Mouse (Mus musculus): ENCODE measurements at regions not wholly inside any gene's neighbourhood (a gene's known extent, or its start where the extent isn't known, plus 50 kb on each side); places are given as distances from the start of the nearest gene placed in this dataset.

DNA sequence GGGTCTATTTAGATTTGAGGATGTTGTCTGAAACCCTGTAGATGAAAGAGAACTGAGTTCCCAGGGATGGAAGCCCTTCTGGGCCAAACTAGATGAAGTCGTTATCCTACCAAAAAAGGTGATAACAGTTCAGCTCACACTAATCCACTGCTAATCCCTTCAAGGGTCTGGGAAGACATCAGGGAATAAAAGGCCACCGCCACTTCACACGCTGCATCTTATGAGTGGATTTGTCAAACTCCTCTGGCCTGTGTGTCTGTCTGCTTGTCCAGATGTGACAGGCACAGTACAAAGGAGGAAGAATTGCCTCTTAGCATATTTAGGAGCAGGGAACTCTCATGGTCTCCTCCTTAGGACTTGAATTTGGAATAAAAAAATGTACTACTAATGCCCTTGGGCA is 171.2 kb upstream of the Tshz3 start:
- ATAC-seq (ENCODE audit: low FRiP score) (no peak), DNase-seq (ENCODE audit: low spot score) (no peak)
- H3K9ac ChIP-seq (ENCODE audit: low read depth, low read length), result no peak overlapping the region
- H3K4me3 ChIP-seq (ENCODE audit: low read depth, low read length), result no peak overlapping the region
- no peaks in the 10 kb centered on the region for H3K27me3 ChIP-seq (ENCODE audit: control insufficient read depth, insufficient read depth, low read length)
- H3K36me3 ChIP-seq (ENCODE audit: control insufficient read depth, insufficient read depth, low read length), result no peaks in the 10 kb centered on the region
- no peak overlapping the region for H3K4me2 ChIP-seq (replicated peaks; ENCODE audit: low read depth, low read length)
- H3K9me3 ChIP-seq (ENCODE audit: control insufficient read depth, low read length), result no peaks in the 10 kb centered on the region
- H3K4me1 ChIP-seq (replicated peaks; ENCODE audit: control insufficient read depth, insufficient read depth, low read length), result no peaks in the 10 kb centered on the region
- H3K27ac ChIP-seq (ENCODE audit: low read depth, low read length), result no peak overlapping the region
- 65% methylated on average over 3 of the region's 3 CpGs for WGBS

DNA sequence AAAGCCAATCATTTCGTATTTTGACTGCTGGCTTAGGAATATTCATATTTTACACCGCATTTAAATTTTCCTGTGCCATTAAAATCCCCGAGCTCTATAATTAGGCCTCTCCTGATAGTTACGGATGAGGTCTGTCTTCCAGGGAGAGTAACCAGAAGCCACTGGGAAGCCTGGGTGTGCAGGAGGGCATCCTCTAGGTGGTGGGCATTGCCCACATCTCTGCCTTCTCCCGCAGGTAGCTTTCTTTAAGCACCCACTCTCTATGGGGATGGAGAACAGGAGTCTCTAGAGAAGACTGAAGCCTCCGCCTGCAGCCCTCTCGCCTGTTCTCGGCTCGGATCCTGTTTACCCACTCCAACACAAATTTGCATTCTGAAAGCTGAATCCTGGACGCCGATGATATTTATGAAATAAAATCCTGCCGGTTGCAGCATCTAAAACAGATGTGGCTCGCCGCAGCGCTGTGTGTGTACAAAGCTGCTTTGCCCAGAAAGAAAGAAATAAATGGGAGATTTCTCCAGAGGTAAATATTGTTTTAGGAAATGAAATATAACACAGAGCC is 168.3 kb upstream of the Tshz3 start:
- Histone ChIP-seq H3K36me3 (ENCODE audit: control insufficient read depth, insufficient read depth, low read length) (no peaks in the 10 kb centered on the region), H3K4me3 (ENCODE audit: low read depth, low read length) (no peak overlapping the region), H3K4me2 (replicated peaks; ENCODE audit: low read depth, low read length) (no peak overlapping the region), H3K27me3 (ENCODE audit: control insufficient read depth, insufficient read depth, low read length) (no peaks in the 10 kb centered on the region), H3K9me3 (ENCODE audit: control insufficient read depth, low read length) (no peaks in the 10 kb centered on the region), H3K4me1 (replicated peaks; ENCODE audit: control insufficient read depth, insufficient read depth, low read length) (no peaks in the 10 kb centered on the region), H3K9ac (ENCODE audit: low read depth, low read length) (no peak overlapping the region), H3K27ac (ENCODE audit: low read depth, low read length) (no peak overlapping the region)
- DNase-seq (ENCODE audit: low spot score) (no peak), ATAC-seq (ENCODE audit: low FRiP score) (no peak)
- 86% methylated on average over 15 of the region's 15 CpGs for WGBS

DNA sequence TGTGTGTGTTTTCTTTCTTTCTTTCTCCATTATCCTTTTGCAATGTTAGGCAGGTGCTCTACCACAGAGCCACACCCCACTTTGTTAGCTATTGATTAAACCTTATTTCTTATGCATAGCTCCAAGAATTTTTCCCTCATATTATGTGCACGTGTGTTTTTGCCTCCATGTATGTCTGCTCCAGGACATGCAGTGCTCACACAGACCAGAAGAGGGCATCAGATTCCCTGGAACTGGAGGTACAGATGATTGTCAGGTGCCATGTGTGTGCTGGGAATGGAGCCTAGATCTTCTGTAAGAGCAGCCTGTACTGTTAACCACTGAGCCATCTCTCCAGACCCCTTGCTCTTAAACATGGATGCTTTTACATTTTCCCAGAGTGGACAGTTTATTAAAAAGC is 166.4 kb upstream of the Tshz3 start:
- Histone ChIP-seq H3K36me3 (ENCODE audit: control insufficient read depth, insufficient read depth, low read length) (no peaks in the 10 kb centered on the region), H3K4me2 (replicated peaks; ENCODE audit: low read depth, low read length) (no peak overlapping the region), H3K27me3 (ENCODE audit: control insufficient read depth, insufficient read depth, low read length) (no peaks in the 10 kb centered on the region), H3K4me1 (replicated peaks; ENCODE audit: control insufficient read depth, insufficient read depth, low read length) (no peaks in the 10 kb centered on the region), H3K27ac (ENCODE audit: low read depth, low read length) (no peak overlapping the region), H3K4me3 (ENCODE audit: low read depth, low read length) (no peak overlapping the region), H3K9me3 (ENCODE audit: control insufficient read depth, low read length) (no peaks in the 10 kb centered on the region), H3K9ac (ENCODE audit: low read depth, low read length) (no peak overlapping the region)
- WGBS, result 96% methylated on average over 1 of the region's 1 CpGs
- DNase-seq (ENCODE audit: low spot score) (no peak), ATAC-seq (ENCODE audit: low FRiP score) (no peak)

DNA sequence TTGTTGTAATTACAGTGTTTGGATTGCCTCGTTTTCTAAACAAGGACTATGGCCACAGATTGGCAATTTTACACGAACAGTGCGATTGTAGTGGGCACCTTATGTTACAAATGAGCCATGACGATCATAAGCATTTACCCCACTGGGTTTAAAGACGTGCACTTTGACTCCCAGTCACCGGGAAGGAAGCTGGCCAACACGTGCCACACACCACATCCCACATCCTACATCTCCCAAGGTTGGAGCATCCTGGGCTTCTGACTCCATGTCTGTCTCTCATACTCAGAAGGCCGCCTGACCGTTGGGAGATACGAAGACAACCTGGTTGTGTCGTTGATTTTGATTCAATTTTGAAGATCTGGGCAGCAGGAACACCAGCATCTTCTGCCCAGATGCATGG is 159.8 kb upstream of the Tshz3 start:
- DNase-seq (ENCODE audit: low spot score) (no peak), ATAC-seq (ENCODE audit: low FRiP score) (no peak)
- H3K9ac ChIP-seq (ENCODE audit: low read depth, low read length), result no peak overlapping the region
- H3K27me3 ChIP-seq (ENCODE audit: control insufficient read depth, insufficient read depth, low read length), result no peaks in the 10 kb centered on the region
- no peaks in the 10 kb centered on the region for H3K36me3 ChIP-seq (ENCODE audit: control insufficient read depth, insufficient read depth, low read length)
- no peak overlapping the region for H3K27ac ChIP-seq (ENCODE audit: low read depth, low read length)
- H3K4me1 ChIP-seq (replicated peaks; ENCODE audit: control insufficient read depth, insufficient read depth, low read length), result no peaks in the 10 kb centered on the region
- 85% methylated on average over 11 of the region's 11 CpGs for WGBS
- H3K4me2 ChIP-seq (replicated peaks; ENCODE audit: low read depth, low read length), result no peak overlapping the region
- no peaks in the 10 kb centered on the region for H3K9me3 ChIP-seq (ENCODE audit: control insufficient read depth, low read length)
- no peak overlapping the region for H3K4me3 ChIP-seq (ENCODE audit: low read depth, low read length)

DNA sequence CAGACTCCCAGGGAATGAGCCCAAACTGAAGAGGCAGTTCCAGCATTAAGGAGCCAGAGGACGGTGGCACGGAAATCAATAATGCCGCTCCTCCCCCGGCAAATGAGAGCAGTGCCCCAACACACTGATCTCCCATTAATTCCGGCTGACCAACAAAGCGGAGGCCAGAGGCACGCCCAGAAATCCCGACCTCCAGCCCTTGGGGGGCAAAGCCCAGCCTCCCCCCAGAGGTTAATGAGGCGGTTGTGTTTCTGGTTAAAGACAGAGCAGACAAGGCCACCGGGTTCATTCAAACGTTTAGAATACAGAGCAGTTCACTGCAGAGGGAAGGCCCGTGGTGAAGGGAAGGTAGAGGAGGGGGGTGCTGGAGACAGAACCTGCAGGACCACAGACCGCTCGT is 149.9 kb upstream of the Tshz3 start:
- no peaks in the 10 kb centered on the region for H3K36me3 ChIP-seq (ENCODE audit: control insufficient read depth, insufficient read depth, low read length)
- H3K27me3 ChIP-seq (ENCODE audit: control insufficient read depth, insufficient read depth, low read length), result 0 out of 2 replicates have a peak, but pooled peaks cover 2% of the 10 kb centered on the region
- H3K9ac ChIP-seq (ENCODE audit: low read depth, low read length), result no peak overlapping the region
- peak overlapping the region; percentile 8; the same call in 1 of the 2 replicates for H3K4me2 ChIP-seq (replicated peaks; ENCODE audit: low read depth, low read length)
- DNase-seq (ENCODE audit: low spot score) (peak; percentile 36), ATAC-seq (ENCODE audit: low FRiP score) (no peak; the same call in 1 of the 2 replicates)
- 10% methylated on average over 14 of the region's 14 CpGs for whole genome bisulfite sequencing
- no peak overlapping the region for H3K27ac ChIP-seq (ENCODE audit: low read depth, low read length)
- H3K4me3 ChIP-seq (ENCODE audit: low read depth, low read length), result no peak overlapping the region
- no peaks in the 10 kb centered on the region; the same call in 1 of the 2 replicates for H3K4me1 ChIP-seq (replicated peaks; ENCODE audit: control insufficient read depth, insufficient read depth, low read length)
- H3K9me3 ChIP-seq (ENCODE audit: control insufficient read depth, low read length), result no peaks in the 10 kb centered on the region

DNA sequence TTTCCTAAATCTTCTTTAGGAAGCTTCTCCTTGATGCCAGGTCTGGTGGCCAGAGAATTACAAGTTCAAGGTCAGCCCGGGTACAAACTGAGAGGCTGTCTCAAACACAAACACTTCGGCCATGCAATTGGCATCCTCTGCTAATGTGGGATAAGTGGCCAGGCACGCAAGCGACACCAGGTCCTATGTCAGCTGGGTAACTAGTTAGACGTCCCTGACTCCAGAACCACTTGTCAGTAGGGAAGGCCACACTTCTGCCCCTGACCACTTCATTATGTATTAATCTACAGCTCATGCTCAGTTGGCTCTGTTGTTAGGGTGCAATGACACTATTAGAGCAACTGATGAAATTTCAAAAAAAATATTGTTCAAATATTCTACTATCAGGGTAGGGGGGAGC is 149.5 kb upstream of the Tshz3 start:
- 70% methylated on average over 5 of the region's 5 CpGs for WGBS
- no peak for ATAC-seq (ENCODE audit: low FRiP score)
- no peaks in the 10 kb centered on the region for H3K9me3 ChIP-seq (ENCODE audit: control insufficient read depth, low read length)
- no peak overlapping the region for H3K27ac ChIP-seq (ENCODE audit: low read depth, low read length)
- H3K36me3 ChIP-seq (ENCODE audit: control insufficient read depth, insufficient read depth, low read length), result no peaks in the 10 kb centered on the region
- peak overlapping the region; percentile 8; the same call in 1 of the 2 replicates for H3K4me2 ChIP-seq (replicated peaks; ENCODE audit: low read depth, low read length)
- H3K9ac ChIP-seq (ENCODE audit: low read depth, low read length), result no peak overlapping the region
- no peaks in the 10 kb centered on the region; the same call in 1 of the 2 replicates for H3K4me1 ChIP-seq (replicated peaks; ENCODE audit: control insufficient read depth, insufficient read depth, low read length)
- no peak for DNase-seq (ENCODE audit: low spot score)
- 0 out of 2 replicates have a peak, but pooled peaks cover 2% of the 10 kb centered on the region for H3K27me3 ChIP-seq (ENCODE audit: control insufficient read depth, insufficient read depth, low read length)
- H3K4me3 ChIP-seq (ENCODE audit: low read depth, low read length), result no peak overlapping the region

DNA sequence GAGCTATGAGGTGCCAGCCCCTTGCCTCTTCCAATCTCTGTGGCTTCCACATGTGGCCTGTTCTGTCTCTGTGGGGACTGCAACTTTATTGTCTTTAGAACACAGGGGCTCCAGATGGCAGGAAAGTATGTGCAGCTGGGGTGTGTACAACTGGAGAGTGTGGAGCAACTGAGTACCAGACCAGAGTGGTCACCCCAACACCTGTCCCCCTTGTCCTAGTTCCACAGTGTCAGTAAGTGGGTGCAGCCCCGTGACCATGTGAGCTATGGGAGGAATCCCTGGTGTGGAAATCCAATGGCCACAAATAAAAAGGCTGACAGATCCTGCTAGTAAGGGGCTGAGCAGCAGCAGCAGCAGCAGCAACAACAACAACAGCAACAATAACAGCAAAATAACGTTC is 126.9 kb upstream of the Tshz3 start:
- no peak overlapping the region for H3K4me3 ChIP-seq (ENCODE audit: low read depth, low read length)
- no peaks in the 10 kb centered on the region for H3K4me1 ChIP-seq (replicated peaks; ENCODE audit: control insufficient read depth, insufficient read depth, low read length)
- no peak overlapping the region for H3K9ac ChIP-seq (ENCODE audit: low read depth, low read length)
- no peak for ATAC-seq (ENCODE audit: low FRiP score)
- no peaks in the 10 kb centered on the region for H3K27me3 ChIP-seq (ENCODE audit: control insufficient read depth, insufficient read depth, low read length)
- DNase-seq (ENCODE audit: low spot score), result no peak
- WGBS, result 89% methylated on average over 2 of the region's 2 CpGs
- no peaks in the 10 kb centered on the region for H3K36me3 ChIP-seq (ENCODE audit: control insufficient read depth, insufficient read depth, low read length)
- H3K4me2 ChIP-seq (replicated peaks; ENCODE audit: low read depth, low read length), result no peak overlapping the region
- no peak overlapping the region for H3K27ac ChIP-seq (ENCODE audit: low read depth, low read length)
- no peaks in the 10 kb centered on the region for H3K9me3 ChIP-seq (ENCODE audit: control insufficient read depth, low read length)

DNA sequence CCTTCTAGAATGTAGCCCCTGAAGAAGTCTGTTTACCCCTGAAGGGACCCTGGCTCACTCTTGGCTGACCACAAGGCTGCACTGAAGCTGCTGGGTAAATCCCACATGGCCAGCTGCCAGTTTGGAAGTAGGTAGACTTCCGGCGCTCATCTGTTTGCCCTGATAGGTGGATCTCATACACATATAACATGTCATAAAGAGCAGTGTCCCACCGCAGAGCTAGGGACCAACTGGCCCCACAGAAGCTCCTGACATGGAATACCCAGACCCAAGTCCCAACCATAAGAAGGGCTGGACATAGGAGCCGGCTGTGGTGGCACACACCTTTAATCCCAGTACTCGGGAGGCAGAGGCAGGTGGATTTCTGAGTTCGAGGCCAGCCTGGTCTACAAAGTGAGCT is 115.8 kb upstream of the Tshz3 start:
- Histone ChIP-seq H3K4me3 (ENCODE audit: low read depth, low read length) (no peak overlapping the region), H3K4me2 (replicated peaks; ENCODE audit: low read depth, low read length) (no peak overlapping the region), H3K27me3 (ENCODE audit: control insufficient read depth, insufficient read depth, low read length) (no peaks in the 10 kb centered on the region), H3K4me1 (replicated peaks; ENCODE audit: control insufficient read depth, insufficient read depth, low read length) (no peaks in the 10 kb centered on the region), H3K9me3 (ENCODE audit: control insufficient read depth, low read length) (no peaks in the 10 kb centered on the region), H3K9ac (ENCODE audit: low read depth, low read length) (no peak overlapping the region), H3K36me3 (ENCODE audit: control insufficient read depth, insufficient read depth, low read length) (no peaks in the 10 kb centered on the region), H3K27ac (ENCODE audit: low read depth, low read length) (no peak overlapping the region)
- ATAC-seq (ENCODE audit: low FRiP score), result no peak
- no peak for DNase-seq (ENCODE audit: low spot score)
- 91% methylated on average over 6 of the region's 6 CpGs for WGBS

DNA sequence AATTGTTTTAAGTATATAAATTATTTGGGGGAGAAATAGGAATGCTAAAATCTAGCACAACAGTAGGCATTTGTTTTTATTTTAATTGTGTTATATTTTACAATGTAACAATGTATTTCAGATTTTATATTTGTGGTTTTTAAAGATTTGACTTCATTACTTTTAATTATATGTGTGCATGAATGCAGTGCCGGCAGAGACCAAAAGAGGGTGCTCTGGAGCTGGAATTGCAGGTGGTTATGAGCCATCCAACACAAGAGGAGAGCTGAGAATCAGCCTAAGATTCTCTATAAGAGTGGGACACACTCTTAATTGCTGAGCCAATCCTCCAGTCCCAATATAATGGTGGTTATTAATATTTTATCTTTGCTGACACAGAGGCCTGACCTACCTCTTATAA is 112.9 kb upstream of the Tshz3 start:
- Histone ChIP-seq H3K4me2 (replicated peaks; ENCODE audit: low read depth, low read length) (no peak overlapping the region), H3K9ac (ENCODE audit: low read depth, low read length) (no peak overlapping the region), H3K4me1 (replicated peaks; ENCODE audit: control insufficient read depth, insufficient read depth, low read length) (no peaks in the 10 kb centered on the region), H3K27ac (ENCODE audit: low read depth, low read length) (no peak overlapping the region), H3K4me3 (ENCODE audit: low read depth, low read length) (no peak overlapping the region), H3K9me3 (ENCODE audit: control insufficient read depth, low read length) (no peaks in the 10 kb centered on the region), H3K36me3 (ENCODE audit: control insufficient read depth, insufficient read depth, low read length) (no peaks in the 10 kb centered on the region), H3K27me3 (ENCODE audit: control insufficient read depth, insufficient read depth, low read length) (no peaks in the 10 kb centered on the region)
- ATAC-seq (ENCODE audit: low FRiP score) (no peak), DNase-seq (ENCODE audit: low spot score) (no peak)
- 76% methylated on average over 1 of the region's 1 CpGs for WGBS
